ENCODE assay signal across 25 mouse cellular contexts in the genomic region with DNA sequence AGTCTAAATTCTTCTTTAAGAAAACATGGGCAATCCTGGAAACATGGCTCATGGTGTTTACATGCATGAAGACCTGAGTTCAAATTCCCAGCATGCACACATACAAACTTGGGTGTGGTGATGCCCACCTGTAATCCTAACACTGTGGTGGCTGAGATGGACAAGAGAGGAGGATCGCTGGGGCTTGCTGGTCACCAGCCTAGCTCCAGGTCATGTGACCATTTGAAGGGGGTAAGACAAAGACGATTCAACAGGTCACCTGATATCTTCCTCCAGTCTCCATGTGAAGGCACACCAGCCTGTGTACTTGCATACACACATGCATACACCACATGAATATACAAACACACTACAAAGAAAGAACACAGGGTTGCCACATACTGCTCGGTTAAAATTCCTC.
"Had no signal": no experiment of that assay in that cellular context is flagged by ENCODE, and none has a peak within 500 bp of the region (broad histone marks: within the 10 kb centered on the region; RNA-seq: fewer than 3 reads in every experiment).

No protein-coding gene starts in this region.

- ATAC-seq: hindbrain, embryonic 16.5 days; inflammation-experienced regulatory T-cells, adult 6 months; intestine, embryonic 15.5 days; intestine, postnatal 0 days; liver, embryonic 12.5 days had no signal

- H3K27me3 ChIP-seq: heart, embryonic 12.5 days; hindbrain, embryonic 12.5 days; intestine, embryonic 15.5 days; limb, embryonic 13.5 days; limb, embryonic 15.5 days; liver, embryonic 12.5 days had no signal

- H3K27ac ChIP-seq: gastrocnemius, adult 2 months; heart, adult 2 months; hindbrain, embryonic 10.5 days; hindbrain, embryonic 12.5 days; hindbrain, embryonic 14.5 days; intestine, embryonic 15.5 days; limb, embryonic 13.5 days; limb, embryonic 15.5 days; liver, embryonic 12.5 days had no signal

- H3K9ac ChIP-seq: heart, embryonic 12.5 days; hindbrain, embryonic 12.5 days; hindbrain, embryonic 14.5 days; intestine, embryonic 15.5 days; limb, embryonic 13.5 days; limb, embryonic 15.5 days; liver, embryonic 12.5 days had no signal

- H3K4me3 ChIP-seq: gastrocnemius, adult 2 months; heart, adult 2 months; heart, embryonic 12.5 days; hindbrain, embryonic 10.5 days; hindbrain, embryonic 12.5 days; intestine, embryonic 15.5 days; layer of hippocampus, adult 2 months; left cerebral cortex, adult 2 months; limb, embryonic 13.5 days; limb, embryonic 15.5 days; liver, embryonic 12.5 days had no signal

- H3K36me3 ChIP-seq: hindbrain, embryonic 10.5 days; intestine, embryonic 15.5 days; limb, embryonic 15.5 days; liver, embryonic 12.5 days had no signal

- H3K9me3 ChIP-seq: heart, embryonic 12.5 days; hindbrain, embryonic 10.5 days; hindbrain, embryonic 12.5 days; intestine, embryonic 15.5 days; limb, embryonic 15.5 days; liver, embryonic 12.5 days had no signal

- DNase-seq: gastrocnemius, adult 2 months; gastrocnemius, postnatal 10 days; gastrocnemius, postnatal 25 days; heart, adult 2 months; heart, postnatal 10 days; heart, postnatal 4 days; kidney, adult 18-20 months; kidney, adult 8-10 months; kidney, postnatal 10 days; kidney, postnatal 25 days; kidney, postnatal 4 days; left cerebral cortex, postnatal 4 days had no signal

- H3K4me2 ChIP-seq: heart, embryonic 12.5 days; hindbrain, embryonic 12.5 days; hindbrain, embryonic 14.5 days; intestine, embryonic 15.5 days; limb, embryonic 13.5 days; limb, embryonic 15.5 days; liver, embryonic 12.5 days had no signal

- H3K4me1 ChIP-seq: hindbrain, embryonic 10.5 days; hindbrain, embryonic 12.5 days; intestine, embryonic 15.5 days; liver, embryonic 12.5 days had no signal
